Mouse (Mus musculus) bone marrow, adult 2 months (tissue): ENCODE results near the gene Ghr.

Source experiments
- CTCF ChIP-seq: fragments of 200-500 bp; IDR thresholded peaks from 2 replicates; pipeline ENCODE4 v1.5.1; 2011; ENCODE audit warnings: low read length, control low read depth; ENCODE audit not compliant: control insufficient read depth, insufficient read depth
- POLR2A ChIP-seq: fragments of 200-500 bp; IDR thresholded peaks from 2 replicates; pipeline ENCODE4 v1.6.1; 2011; ENCODE audit warnings: low read depth, mild to moderate bottlenecking, control low read depth, low read length, borderline replicate concordance; ENCODE audit not compliant: control insufficient read depth

GRCm38 (mm10) chr15:3607951-3608350 lies 24.7 kb upstream of the Ghr start:
- no peak for TF ChIP-seq CTCF
- TF ChIP-seq POLR2A, result no peak
